Mouse (Mus musculus) embryo, embryonic 11.5 days (tissue): ENCODE results near the gene Polr3h.
"Not testable (repeated sequence)": the region's sequence is repeated elsewhere in the genome, so short reads cannot be mapped to it uniquely, and the experiment has no call there.

Experiments
- DNase-seq: peaks from one replicate; pipeline ENCODE4 v3.0.0-alpha.2; 2012; ENCODE audit warnings: low read depth, low spot score

The Polr3h gene

GRCm38 (mm10) chr15:81917621-81918463 is 8.2 kb downstream of the Polr3h start:
- DNase-seq = peak; percentile 38

DNA sequence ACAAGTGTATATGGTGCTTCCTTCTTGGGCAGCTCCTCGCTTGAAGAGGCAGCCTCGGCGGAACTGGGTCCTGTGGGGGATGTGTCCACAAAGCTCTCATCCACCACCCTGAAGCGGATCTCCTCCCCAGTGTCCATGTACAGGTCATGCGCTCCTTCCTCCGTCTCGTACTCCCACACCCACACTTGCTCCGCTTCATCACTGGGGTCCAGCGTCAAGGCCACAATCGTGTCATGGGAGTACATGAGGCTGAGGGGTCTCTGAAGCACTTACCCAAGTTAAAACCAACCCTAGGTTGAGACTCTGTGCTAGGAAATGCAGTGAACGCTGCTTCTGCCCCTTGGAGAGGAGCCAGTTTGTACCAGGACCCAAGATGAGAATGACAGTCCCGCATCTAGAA is 8.8 kb downstream of the Polr3h start:
- no peak for DNase-seq

DNA sequence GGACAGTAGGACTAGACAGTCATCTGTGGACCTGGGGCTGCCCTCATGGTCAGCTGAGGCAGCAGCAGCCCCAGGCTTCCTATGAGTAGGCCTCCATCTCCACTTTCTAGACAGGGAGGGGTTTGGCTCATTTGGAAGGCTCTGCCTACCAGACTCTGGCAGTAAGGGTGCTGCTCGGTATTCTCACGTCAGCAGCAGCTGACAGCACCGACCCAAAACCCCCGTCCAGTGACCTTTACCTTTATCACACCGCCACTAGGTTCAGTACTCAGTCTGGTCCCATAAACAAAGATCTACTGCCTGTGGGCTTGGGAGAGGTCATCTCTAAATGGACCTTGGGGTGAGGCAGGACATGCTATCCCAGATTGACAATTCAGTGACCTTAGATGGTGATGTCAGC is 10.4 kb downstream of the Polr3h start:
- DNase-seq = no peak

DNA sequence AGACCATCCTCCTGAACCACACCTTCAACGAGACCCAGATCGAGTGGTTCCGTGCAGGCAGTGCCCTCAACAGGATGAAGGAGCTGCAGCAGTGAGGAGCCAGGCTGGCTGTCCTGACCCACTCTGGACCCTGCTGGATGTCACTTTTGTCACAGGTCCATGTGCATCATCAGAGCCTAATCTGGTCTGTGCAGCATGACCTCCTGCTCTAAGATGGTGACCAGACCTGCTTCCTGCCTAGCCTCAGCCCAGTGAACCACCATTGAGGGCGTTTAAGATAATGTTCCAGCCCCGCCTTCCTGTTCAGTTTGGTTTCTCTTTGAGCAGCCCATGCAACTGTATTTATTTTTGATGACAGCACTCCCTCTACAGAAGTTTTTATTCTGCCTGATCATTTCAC is 11.4 kb downstream of the Polr3h start:
- DNase-seq = no peak

DNA sequence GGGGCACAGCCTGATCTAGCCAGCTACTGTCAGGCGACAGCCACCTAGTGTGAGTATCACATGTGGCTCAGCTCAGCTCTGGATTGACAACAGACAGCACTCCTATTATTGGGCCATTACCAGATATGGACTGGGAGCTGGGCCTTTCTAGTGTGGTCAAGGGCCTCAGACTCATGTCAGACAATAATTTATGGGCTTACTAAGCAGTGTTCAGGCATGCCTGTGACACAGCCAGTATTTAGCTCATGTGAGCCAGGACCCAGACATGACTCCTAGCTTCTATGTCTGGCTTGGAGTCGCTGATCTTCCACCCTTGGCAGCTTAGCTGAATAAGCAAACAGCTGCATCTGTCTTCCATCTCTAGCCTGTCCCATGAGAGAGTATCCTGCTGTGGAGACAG is 13.5 kb downstream of the Polr3h start:
- DNase-seq = no peak

DNA sequence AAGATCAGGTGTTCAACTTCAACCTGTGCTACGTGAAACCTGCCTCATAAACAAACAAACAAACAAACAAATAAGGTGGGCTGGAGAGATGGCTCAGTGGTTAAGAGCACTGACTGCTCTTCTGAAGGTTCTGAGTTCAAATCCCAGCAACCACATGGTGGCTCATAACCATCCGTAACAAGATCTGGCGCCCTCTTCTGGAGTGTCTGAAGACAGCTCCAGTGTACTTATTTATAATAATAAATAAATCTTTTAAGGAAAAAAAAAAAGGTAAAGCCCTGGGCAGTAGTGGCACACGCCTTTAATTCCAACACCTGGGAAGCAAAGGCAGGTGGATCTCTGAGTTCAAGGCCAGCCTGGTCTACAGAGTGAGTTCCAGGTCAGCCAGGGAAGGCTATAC is 17.3 kb downstream of the Polr3h start:
- not testable (repeated sequence) for DNase-seq

- no peak for DNase-seq
Measured at GRCm38 (mm10) chr15:81907953-81908352, 18.1 kb downstream of the Polr3h start.

GRCm38 (mm10) chr15:81904939-81905338 is 21.1 kb downstream of the Polr3h start:
- DNase-seq = peak; percentile 29

DNA sequence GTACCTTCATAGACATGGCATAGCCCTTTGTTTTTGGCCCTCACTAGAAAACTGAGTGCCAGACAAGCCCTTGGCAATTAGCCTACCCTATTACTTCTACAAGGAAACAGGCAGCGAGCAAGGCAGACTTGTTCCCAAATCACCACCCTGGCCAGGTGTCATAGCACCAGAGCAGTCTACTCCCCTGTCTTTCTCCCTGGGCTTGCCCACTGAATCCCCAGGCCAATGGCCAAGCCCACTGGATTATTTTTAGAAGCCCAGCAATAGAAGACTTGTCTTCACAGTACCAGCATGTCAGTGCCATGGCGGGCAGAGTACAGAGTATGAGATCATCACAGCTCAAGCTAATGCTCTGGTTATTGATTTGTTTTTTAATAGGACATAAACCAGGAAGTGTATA is 27.3 kb downstream of the Polr3h start:
- DNase-seq = no peak

- DNase-seq = no peak
Measured at GRCm38 (mm10) chr15:81897607-81898285, 28.3 kb downstream of the Polr3h start.

- DNase-seq = no peak
Measured at GRCm38 (mm10) chr15:81896407-81896806, 29.6 kb downstream of the Polr3h start.

GRCm38 (mm10) chr15:81894002-81894401 is 32.0 kb downstream of the Polr3h start:
- no peak for DNase-seq

GRCm38 (mm10) chr15:81891822-81892580 is 34.0 kb downstream of the Polr3h start:
- DNase-seq = peak; percentile 7

- DNase-seq = no peak
Measured at GRCm38 (mm10) chr15:81891140-81891802, 34.8 kb downstream of the Polr3h start.

DNA sequence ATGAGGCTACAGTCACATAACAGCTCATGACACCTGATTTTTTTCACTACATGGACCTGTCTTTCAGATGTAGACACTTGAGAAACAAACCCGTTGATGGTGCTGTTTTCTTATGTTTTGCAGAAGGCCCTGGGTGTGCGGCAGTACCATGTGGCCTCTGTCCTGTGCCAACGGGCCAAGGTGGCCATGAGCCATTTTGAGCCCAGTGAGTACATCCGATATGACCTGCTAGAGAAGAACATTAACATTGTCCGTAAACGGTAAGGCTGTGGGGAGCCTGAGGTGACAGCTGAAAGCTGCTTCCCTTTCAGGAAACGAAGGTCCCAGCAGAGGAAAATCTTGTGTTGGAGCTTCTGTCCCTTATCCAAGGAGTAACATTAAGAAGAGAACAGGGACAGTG is 36.9 kb downstream of the Polr3h start:
- no peak for DNase-seq

DNA sequence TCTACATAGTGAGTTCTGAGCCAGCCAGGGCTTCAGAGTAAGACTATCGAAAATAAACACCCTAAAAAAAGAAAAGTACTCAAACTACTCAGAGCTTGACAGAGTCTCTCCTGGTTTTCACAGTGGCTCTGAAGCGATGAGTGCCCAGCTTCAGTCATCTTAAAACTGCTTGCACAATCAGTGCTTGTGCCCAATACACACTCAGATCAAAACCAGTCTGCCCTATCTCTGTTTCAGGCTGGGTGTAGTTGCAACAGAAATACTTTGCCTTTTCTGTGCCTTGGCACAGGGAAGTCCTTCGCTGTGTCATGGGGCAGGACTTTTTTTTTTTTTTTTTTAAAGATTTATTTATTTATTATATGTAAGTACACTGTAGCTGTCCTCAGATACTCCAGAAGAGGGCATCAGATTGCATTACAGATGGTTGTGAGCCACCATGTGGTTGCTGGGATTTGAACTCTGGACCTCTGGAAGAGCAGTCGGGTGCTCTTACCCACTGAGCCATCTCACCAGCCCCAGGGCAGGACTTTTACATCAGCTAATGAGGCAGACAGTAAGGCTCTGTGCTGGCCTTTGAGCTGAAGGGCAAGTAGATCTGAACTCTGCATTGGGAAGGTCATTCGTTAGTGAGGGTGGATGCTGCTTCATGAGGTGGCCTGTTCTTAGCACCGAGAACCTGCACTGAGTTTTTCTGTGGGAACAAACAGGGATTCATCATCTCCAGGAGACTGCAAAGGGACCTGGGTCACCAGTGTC is 39.1 kb downstream of the Polr3h start:
- DNase-seq = no peak

GRCm38 (mm10) chr15:81885418-81885934 is 40.6 kb downstream of the Polr3h start:
- DNase-seq = no peak

DNA sequence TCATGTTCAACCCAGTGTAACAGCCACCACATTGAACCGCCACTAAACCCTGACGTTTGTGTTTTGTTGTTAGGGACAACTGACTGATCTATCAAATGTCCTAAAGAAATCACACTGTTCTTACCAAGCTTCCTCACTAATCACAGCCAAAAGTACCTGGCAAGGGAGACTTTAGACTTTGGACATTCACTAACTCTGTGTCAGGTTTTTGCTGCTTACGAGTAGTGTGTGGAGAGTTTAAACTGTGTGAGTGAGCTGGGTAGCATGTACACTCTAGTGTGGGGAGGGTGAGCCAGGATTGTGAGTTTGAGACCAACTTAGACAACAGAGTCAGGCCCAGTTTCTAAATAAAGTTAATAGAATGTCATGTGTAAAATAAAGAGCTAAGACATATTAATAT is 43.7 kb downstream of the Polr3h start:
- no peak for DNase-seq

GRCm38 (mm10) chr15:81879531-81880401 is 46.3 kb downstream of the Polr3h start:
- no peak for DNase-seq
